Mouse (Mus musculus) G1E (cell line): ENCODE data around the gene Tmem52b.

ENCODE experiments used
- CTCF ChIP-seq: IDR thresholded peaks from 2 replicates; pipeline ENCODE4 v1.5.1; 2012; ENCODE audit warnings: low read depth, low read length, inconsistent platforms, mixed read lengths
- GATA1 ChIP-seq: IDR thresholded peaks from 2 replicates; pipeline ENCODE4 v1.6.1; 2012; ENCODE audit warnings: borderline replicate concordance, low read length, inconsistent platforms, mixed read lengths
- GATA2 ChIP-seq: IDR thresholded peaks from 2 replicates; pipeline ENCODE4 v1.6.1; 2012; ENCODE audit warnings: low read depth, low read length, inconsistent platforms, borderline replicate concordance
- POLR2AphosphoS5 ChIP-seq: IDR thresholded peaks from 2 replicates; pipeline ENCODE4 v1.6.1; 2012; ENCODE audit warnings: low read depth, low read length, inconsistent platforms; ENCODE audit not compliant: insufficient replicate concordance
- TAL1 ChIP-seq: conservative IDR thresholded peaks from 2 replicates; pipeline ENCODE4 v1.6.1; 2012; ENCODE audit warnings: low read depth, low read length, inconsistent platforms, mixed read lengths

DNA sequence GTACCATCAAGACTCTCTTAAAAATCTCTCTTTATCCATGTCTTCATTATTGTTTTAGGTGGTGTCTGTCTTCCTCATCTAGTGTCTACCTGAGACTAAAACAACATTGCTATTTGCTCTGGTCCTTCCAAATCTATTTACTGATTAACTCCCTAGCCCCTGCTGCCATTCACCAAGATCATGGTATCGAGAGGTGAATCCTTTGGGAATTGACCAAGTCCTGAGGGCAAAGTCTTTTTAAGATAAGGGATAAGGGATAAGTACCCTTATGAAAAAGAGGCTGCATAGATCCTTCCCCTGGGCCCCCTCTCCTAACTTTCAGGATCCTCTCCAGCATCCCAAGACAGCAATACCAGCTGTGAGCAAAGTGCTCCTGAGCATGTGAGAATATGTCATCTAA lies 17.2 kb downstream of the Tmem52b start:
- TF ChIP-seq CTCF (no peak), TAL1 (no peak), GATA1 (no peak), POLR2AphosphoS5 (no peak), GATA2 (no peak)
